Mouse (Mus musculus) bone marrow macrophage, adult 2 months (primary cell): ENCODE results near the gene Gm21083.
"Not testable (repeated sequence)": the region's sequence is repeated elsewhere in the genome, so short reads cannot be mapped to it uniquely, and the experiment has no call there.

ENCODE experiments used
- CTCF ChIP-seq: IDR thresholded peaks from 2 replicates; pipeline ENCODE4 v1.5.1; 2012; ENCODE audit warnings: low read depth, mild to moderate bottlenecking, low read length, moderate library complexity
- POLR2A ChIP-seq: IDR thresholded peaks from 2 replicates; pipeline ENCODE4 v1.6.1; 2012; ENCODE audit warnings: mild to moderate bottlenecking, low read depth, low read length, borderline replicate concordance

- not testable (repeated sequence) for TF ChIP-seq CTCF, POLR2A
Observed at GRCm38 (mm10) chr5:15618764-15619163, 41.6 kb downstream of the Gm21083 start, which contains the start of gene Speer4d.
